Mouse (Mus musculus) brain, embryonic 14.5 days (tissue): ENCODE data around the gene 4930432M17Rik.

ENCODE experiments used
- CTCF ChIP-seq: fragments of 200-500 bp; IDR thresholded peaks from 2 replicates; pipeline ENCODE4 v1.5.1; 2012; ENCODE audit warnings: inconsistent platforms, mild to moderate bottlenecking, moderate library complexity, borderline replicate concordance; ENCODE audit not compliant: insufficient read depth, insufficient read length; ENCODE audit errors: extremely low read depth
- POLR2A ChIP-seq: fragments of 200-500 bp; IDR thresholded peaks from 2 replicates; pipeline ENCODE4 v1.6.1; 2012; ENCODE audit warnings: mild to moderate bottlenecking, inconsistent platforms, borderline replicate concordance; ENCODE audit not compliant: poor library complexity, insufficient read depth, insufficient read length, severe bottlenecking; ENCODE audit errors: extremely low read depth

GRCm38 (mm10) chr3:121656922-121657321 is 13.6 kb upstream of the 4930432M17Rik start:
- TF ChIP-seq POLR2A (no peak), CTCF (no peak)
